Mouse (Mus musculus) cerebellum, postnatal 14 days (tissue): ENCODE results near the gene Qpct.

Source experiments
- DNase-seq, 2 experiments: peaks; one replicate each; pipeline ENCODE4 v3.0.0; 2021; ENCODE audit warnings: mixed read lengths in 2 of 2

Qpct gene

GRCm38 (mm10) chr17:79051606-79052005 is at the start of gene Qpct:
Gene Qpct, plus strand, starts transcription at chr17:79051906.
- DNase-seq: no peak

DNA sequence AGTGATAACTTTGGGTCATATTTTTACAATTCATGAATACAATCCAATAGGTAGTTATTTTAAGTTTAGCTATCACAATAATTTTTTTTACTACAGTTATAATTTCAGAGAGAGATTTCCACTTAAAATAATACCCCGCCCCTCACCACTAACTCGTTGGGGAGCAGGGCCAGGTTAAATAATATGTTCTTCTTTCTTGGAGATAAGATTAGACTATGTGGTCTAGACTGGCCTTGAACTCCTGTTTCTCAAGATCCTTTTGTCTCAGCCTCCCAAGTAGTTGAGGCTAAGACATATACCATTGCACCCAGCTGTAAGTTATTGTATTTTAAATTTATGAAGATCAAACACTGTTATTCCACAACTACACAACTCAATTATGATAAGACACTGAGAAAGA is 38.1 kb upstream of the Qpct start:
- no peak for DNase-seq

GRCm38 (mm10) chr17:79014911-79015685 is 36.6 kb upstream of the Qpct start:
- no peak for DNase-seq

DNA sequence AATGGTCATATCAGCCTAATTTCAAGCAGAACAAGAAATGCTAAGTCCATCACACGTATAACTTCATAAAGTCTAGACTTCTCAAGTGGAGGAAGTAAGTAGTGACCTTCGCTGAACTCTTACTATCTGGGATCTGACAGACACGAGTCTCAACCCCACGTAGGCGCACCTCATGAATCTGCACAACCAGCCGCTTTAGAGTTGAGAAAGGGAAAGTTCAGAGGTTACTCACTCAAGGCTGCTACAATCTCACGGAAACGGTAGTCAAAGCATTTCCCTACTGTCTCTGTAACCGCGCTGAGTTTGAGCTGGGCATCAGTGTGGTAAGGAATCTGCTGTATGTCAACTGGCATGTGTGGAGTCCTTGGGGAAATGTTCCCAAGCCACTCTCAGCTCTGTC is 35.9 kb upstream of the Qpct start:
- no peak for DNase-seq

DNA sequence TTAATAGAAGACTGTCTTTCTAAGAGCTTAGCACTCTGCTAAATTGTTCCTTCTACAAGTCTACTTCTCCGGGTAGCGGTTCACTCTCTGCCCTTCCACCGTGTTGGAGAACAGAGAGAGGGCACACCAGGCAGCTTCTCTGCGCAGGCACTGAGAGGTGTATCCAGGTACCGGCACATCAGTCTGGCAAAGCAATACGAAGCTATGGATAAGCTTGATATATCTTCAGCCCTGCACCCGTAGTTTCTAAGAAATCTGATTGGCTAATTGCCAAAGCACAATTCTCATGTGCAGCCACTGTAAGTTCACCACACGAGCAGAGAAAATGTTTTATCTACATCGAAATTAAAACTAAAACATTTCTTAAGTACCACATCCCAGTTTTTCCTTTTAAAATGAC is 33.3 kb upstream of the Qpct start:
- peak; percentile 7 for DNase-seq

DNA sequence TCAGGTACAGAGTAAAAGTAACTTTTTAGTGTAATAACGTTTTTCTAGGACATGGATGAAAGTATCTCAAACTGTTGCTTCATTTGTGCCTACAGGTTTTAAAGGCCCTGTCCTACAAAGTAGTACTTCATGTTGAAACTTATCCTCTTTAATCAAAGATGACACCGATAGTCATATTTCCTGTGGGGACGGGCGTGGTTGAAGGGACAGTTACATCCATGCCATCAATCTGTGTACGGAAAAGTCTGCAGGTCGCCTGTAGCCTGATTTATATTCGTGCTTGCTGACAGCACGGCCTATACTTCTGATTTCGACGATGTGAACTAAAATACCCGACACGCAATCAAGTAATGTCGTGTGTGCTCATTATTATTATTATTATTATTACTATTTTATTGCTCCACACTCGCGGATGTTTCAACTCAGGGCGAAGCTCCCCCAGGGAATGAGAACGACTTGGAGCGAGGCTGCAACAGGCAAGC is 31.9 kb upstream of the Qpct start:
- peak in 1 of 2 experiments; percentile 2 for DNase-seq

- DNase-seq: peak; percentile 47 to 62
Measured at GRCm38 (mm10) chr17:79020208-79020983, 31.3 kb upstream of the Qpct start, which contains the start of gene Prkd3. Gene Prkd3, minus strand, starts transcription at chr17:79020816.

DNA sequence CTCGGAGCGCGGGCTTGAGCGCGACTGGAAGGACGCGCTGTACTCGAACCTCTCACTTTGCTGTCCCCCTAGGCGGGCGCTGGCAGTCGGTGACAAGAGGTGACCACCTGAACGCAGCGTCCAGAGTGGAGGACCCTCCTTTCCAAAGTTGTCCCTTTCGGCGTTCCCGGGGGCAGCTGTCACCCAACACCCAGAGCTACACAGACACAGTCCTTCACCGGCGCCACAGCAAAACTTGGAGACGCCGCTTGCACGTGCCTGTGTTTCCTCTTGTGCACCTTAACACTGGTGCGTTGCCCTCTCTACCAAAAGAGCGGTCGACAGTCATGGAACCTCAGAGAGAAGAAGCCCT is 30.7 kb upstream of the Qpct start:
- no peak for DNase-seq

DNA sequence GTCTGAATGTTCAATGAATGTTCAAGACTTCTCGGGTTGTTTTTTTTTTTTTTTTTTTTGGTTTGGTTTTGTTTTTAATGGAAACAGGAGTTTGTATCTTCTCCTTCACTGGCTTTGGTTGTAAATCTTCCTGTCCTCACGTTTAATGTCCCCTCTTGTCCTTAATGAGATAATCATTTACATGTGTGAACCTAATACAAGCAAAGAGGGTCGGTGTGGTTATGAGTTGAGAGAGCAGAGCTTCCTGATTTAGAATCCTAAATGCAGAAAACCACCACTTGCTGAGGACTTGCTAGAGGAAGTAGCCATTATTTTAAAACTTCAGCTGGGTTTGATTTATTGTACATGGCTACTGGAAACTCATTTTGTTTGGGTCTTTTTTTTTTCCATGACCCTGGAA is 29.0 kb upstream of the Qpct start:
- no peak for DNase-seq

DNA sequence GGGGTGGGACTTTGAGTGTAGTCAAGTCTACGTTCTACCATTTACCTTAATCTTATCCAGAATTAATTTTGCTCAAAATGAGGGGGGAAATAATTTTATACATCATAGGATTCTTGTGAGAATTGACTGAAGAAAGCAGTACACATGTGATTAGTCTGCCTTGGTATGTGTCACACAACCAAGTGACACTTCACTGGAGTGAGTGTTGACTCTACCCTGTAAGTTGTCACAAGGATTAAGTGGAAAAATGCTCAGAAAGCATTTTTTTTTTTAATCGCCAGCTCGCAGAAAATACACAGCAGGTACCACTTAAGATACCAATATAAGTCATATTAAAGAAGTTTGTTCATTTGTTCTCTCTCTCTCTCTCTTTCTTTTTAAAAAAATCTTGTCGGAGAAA is 27.2 kb upstream of the Qpct start:
- DNase-seq: no peak

DNA sequence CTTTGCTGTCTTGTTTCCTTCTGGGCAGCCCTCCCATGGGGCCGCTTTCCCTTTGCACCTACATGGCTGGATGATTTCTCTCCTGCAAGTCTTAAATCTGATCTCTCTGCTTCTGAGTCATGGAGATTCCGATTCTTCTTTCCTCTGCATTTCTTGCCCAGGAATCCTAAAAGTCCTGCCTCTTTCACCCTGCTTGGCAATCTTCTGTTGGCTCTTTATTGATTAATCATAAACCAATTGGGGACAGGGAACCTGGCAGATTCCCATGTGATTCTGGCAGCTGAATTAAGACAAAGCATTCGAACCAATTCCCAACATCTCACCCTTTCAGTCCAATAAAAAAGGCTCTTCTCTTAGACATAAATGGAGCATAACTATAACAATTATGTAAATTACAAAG is 22.5 kb upstream of the Qpct start:
- no peak for DNase-seq

DNA sequence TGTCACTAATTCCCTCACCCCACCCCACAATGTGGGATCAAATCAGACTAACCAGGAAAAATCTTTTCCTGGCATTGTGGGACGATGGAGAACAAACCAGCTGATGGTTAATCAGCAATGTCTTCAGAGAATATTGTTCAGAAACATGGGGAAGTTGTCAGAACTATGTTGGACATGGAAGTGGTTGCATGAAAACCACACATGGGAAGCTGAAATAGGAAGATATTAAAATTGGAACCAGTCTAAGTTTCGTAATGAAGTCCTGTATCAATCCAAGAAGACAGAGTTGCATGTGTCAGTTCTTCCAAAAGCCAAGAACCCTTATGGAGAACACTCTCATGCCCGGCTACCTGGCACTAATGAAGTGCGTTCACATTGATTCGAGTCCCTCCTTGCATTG is 20.1 kb upstream of the Qpct start:
- DNase-seq: no peak

DNA sequence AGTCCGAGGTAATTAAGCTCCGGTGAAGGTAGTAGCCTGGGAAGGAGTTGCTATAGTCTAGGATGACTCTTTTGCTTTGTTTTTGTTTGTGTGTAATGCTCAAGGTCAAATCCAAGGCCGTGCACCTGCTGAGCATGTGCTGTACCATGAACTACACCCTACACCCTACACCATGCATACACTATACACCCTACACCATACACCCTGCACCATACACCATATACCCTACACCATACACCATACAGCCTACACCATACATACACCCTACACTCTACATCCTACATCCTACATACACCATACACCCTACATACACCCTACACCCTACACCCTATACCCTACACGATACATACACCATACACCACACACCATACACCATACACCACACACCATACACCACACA is 18.9 kb upstream of the Qpct start:
- DNase-seq: no peak

- DNase-seq: no peak
Measured at GRCm38 (mm10) chr17:79039660-79040059, 12.0 kb upstream of the Qpct start.

DNA sequence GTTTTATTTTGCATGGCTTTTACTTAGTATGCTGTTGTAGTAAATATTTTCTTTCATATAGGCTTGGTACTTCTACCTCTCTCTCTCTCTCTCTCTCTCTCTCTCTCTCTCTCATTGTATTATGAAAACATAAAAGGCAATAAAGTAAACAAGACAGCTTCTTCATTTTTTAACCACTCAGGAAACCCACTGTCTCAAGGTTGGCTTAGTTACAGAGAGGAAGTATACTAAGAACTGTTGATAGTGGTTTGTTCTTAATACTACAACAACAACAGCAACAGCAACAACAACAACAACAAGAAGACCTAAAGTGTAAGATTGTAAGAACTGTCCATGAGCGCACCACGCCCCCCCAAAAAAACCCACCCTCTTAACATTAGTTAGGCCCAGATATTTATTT is 8.0 kb upstream of the Qpct start:
- DNase-seq: no peak

GRCm38 (mm10) chr17:79052088-79052812 is 544 bp downstream of the Qpct start:
- DNase-seq: peak; percentile 43 to 49

DNA sequence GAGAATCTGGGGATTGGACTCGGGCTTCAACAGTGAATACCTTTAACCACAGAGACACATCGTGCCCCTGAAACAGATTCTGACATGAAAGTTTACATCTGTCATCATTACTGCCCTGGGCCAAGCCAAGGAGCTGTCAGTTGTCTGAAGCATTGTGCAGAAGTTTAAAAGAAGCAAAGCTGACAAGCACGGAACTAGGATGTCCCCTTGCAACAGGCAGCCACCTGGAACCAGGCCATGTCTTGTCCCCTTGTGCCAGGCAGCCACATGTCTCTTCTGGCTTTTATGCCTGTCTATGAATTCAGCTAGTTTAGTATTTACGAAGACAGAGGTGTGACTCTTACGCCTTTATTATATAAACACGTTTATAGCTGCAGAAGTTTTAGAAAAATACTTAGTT is 6.6 kb downstream of the Qpct start:
- DNase-seq: peak; percentile 63 to 75

GRCm38 (mm10) chr17:79060221-79060620 is 8.5 kb downstream of the Qpct start:
- no peak for DNase-seq

DNA sequence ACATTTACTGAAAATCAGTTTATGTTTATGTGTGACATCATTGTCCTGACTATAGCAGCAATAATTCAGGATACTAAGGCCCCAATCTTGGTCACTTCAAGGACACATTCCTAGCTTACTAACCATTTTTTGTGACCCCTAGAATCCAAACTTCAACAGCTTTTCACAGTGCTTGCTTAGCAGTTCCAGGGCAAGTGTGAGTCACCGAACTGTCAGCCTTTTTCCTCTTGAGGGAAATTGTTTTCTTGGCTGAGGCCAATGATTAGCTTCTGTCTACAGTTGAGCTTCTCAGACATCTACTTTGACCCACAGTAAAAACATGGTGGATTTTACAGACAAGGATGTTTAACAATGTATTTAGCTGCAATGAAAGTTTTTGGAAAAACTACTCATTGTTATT is 12.5 kb downstream of the Qpct start:
- no peak for DNase-seq

DNA sequence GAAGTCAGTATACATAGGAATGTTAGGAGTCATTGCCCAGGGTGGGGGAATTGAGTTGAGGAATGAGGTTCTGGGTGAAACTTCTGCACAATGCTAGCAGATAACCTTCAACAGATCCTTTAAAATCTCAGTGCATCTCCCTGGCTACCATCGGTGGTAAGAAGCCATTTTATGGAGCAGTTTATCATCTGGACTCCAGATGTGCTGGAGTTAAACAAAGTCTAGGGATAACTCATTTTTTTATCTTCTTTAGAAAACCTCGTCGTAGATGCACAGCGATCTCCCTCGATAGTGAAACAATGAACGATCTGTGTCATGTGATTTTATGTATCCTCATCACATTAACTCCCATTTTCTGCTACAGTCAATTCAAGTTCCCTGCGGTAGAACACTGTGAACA is 16.9 kb downstream of the Qpct start:
- no peak for DNase-seq

- DNase-seq: no peak
Measured at GRCm38 (mm10) chr17:79069019-79069418, 17.3 kb downstream of the Qpct start.

DNA sequence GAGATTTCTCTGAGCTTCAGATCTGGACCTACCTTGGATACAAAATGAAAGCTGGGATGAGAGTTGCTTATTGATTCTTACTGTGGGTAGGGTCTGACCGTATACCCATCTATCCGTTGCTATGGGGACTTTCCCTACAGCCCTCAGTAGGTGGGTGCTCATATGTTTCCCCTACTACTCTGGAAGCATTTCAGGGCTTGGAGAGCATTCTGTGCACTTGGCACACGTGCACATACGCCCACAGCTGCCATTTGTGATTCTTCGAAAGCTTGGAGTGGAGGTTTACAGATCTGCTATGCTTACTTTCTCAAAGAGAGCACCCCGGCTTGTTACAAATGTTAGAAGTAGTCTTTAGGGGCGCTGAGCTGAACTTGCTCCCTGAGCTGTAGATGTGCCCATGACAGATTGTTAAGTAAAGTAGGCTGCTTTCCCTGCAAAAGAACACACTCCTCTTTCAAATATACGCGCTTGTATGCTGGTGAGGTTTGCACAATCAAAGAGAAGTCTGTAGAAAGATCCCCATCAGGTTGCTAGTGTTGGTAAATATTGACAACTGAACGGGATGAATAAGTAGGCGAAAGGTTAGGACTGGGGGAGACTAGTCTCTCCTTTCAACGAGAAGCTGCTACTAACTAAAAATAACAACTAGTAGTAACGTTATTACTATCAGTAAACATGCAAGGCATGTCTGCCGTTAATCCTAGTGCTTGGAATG is 18.2 kb downstream of the Qpct start:
- no peak for DNase-seq

DNA sequence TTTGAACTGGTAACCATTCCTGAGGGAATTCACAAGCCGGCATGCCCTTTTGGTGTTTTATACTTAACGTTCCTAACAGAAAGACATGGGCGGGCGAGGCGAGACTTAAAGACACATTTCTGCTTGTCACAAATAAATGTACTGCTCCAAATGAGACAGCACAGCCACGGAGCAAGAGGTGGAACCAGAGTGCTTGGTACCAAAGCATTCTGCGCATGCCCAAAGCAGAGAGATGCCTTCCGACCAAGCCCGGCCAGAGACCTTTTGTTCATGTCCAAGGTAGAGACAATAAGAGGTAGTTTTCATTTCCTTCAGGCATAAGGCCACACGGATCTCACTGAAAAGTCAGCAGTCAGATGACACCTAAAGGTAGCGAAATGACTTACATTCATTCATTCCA is 20.2 kb downstream of the Qpct start:
- DNase-seq: no peak
